Mouse (Mus musculus) midbrain, postnatal 0 days (tissue): ENCODE data around the gene Syngr4. TPM values are rescaled to one million over a fixed set of nuclear protein-coding genes. Genes with fewer than 3 reads are reported as not detected.

Source experiments
- ATAC-seq: fragments of 200-750 bp; cut with Nextera tagmentation; 2 replicates; pipeline ENCODE4 v1.8.0; 2017; ENCODE audit warnings: moderate number of reproducible peaks, mild to moderate bottlenecking, moderate TSS enrichment, moderate library complexity; ENCODE audit not compliant: low FRiP score
- DNase-seq: peaks from one replicate; pipeline ENCODE4 v3.0.0-alpha.2; 2015; ENCODE audit warnings: low spot score
- H3K27ac ChIP-seq: fragments of 300-500 bp; sonication (generic); 2 replicates; pipeline ENCODE4 v1.5.1; 2014; ENCODE audit warnings: low read depth, mild to moderate bottlenecking, low read length, mixed read lengths
- H3K27me3 ChIP-seq: fragments of 300-500 bp; sonication (generic); 2 replicates; pipeline ENCODE4 v1.6.1; 2014; ENCODE audit warnings: low read length, control low read depth, mixed read lengths; ENCODE audit not compliant: insufficient read depth
- H3K36me3 ChIP-seq: fragments of 300-500 bp; sonication (generic); 2 replicates; pipeline ENCODE4 v1.6.1; 2014; ENCODE audit warnings: low read length, control low read depth, mixed read lengths; ENCODE audit not compliant: insufficient read depth
- H3K4me1 ChIP-seq: fragments of 300-500 bp; sonication (generic); 2 replicates; pipeline ENCODE4 v1.6.1; 2014; ENCODE audit warnings: mild to moderate bottlenecking, control low read depth, antibody characterized with exemption, low read length, mixed read lengths; ENCODE audit not compliant: insufficient read depth
- H3K4me2 ChIP-seq: fragments of 300-500 bp; sonication (generic); 2 replicates; pipeline ENCODE4 v1.6.1; 2014; ENCODE audit warnings: low read depth, mild to moderate bottlenecking, low read length, mixed read lengths; ENCODE audit not compliant: poor library complexity, severe bottlenecking
- H3K4me3 ChIP-seq: fragments of 300-500 bp; sonication (generic); 2 replicates; pipeline ENCODE4 v1.5.1; 2014; ENCODE audit warnings: low read depth, mild to moderate bottlenecking, low read length, moderate library complexity
- H3K9ac ChIP-seq: fragments of 300-500 bp; sonication (generic); replicated peaks from 2 replicates; pipeline ENCODE4 v1.6.1; 2014; ENCODE audit warnings: mild to moderate bottlenecking, low read length, moderate library complexity, mixed read lengths; ENCODE audit not compliant: poor library complexity, severe bottlenecking
- H3K9me3 ChIP-seq: fragments of 300-500 bp; sonication (generic); 2 replicates; pipeline ENCODE4 v1.6.1; 2016; ENCODE audit warnings: low read length, control low read depth
- CTCF ChIP-seq: IDR thresholded peaks from 2 replicates; pipeline ENCODE4 v1.5.1; 2016; ENCODE audit warnings: antibody characterized with exemption, mild to moderate bottlenecking
- WGBS: fragments of 180-500 bp; shearing (Covaris S2); extraction: QIAGEN DNeasy Blood & Tissue Kit; methylation state at CpG from one replicate; pipeline ENCODE4 v1.1.7; 2014; 5-methylcytosine and 5-hydroxymethylcytosine counted together
- polyA plus RNA-seq: library from polyadenylated mRNA; unstranded; fragments of >200 nt; fragmentation: Nextera tagmentation; extraction: Ambion mirVana; gene quantifications from 2 replicates; pipeline ENCODE4 v1.2.1, GENCODE M21; 2015
- total RNA-seq: library from RNA; depleted of rRNA; stranded (reverse); fragments of >200 nt; gene quantifications from 2 replicates; pipeline ENCODE4 v1.2.3, GENCODE M21; 2014

Syngr4 gene
- total and polyA plus RNA-seq, 2 experiments from 2014 or later: 0.30 TPM; not detected in 1

- WGBS: 87% methylated on average over 12 of the region's 12 CpGs
- no peaks in the 10 kb centered on the region for H3K9me3 ChIP-seq
- H3K27me3 ChIP-seq: no peaks in the 10 kb centered on the region
- no peak overlapping the region for H3K4me3 ChIP-seq
- H3K27ac ChIP-seq: peak overlapping the region; percentile 75
- H3K36me3 ChIP-seq: no peaks in the 10 kb centered on the region
- ATAC-seq (no peak), DNase-seq (no peak)
- H3K9ac ChIP-seq: no peak overlapping the region
- no peak for TF ChIP-seq CTCF
- H3K4me1 ChIP-seq: peaks cover 4% of the 10 kb centered on the region; the same call in 1 of the 2 replicates
- peak overlapping the region; percentile 80 for H3K4me2 ChIP-seq
These were observed 25.6 kb upstream of the Syngr4 start for GRCm38 (mm10) chr7:45921950-45922600.

- no peak for TF ChIP-seq CTCF
- 45% methylated on average over 9 of the region's 9 CpGs for WGBS
- no peaks in the 10 kb centered on the region for H3K9me3 ChIP-seq
- DNase-seq: no peak
- peaks cover 9% of the 10 kb centered on the region; the same call in 1 of the 2 replicates for H3K4me1 ChIP-seq
- H3K27ac ChIP-seq: no peak within 1 kb of the TSS
- H3K4me2 ChIP-seq: peak within 1 kb of the TSS; percentile 10; the same call in 1 of the 2 replicates
- peak within 1 kb of the TSS; percentile 10; the same call in 1 of the 2 replicates for H3K4me3 ChIP-seq
- H3K27me3 ChIP-seq: no peaks in the 10 kb centered on the region
- ATAC-seq: no peak
- no peaks in the 10 kb centered on the region for H3K36me3 ChIP-seq
- no peak within 1 kb of the TSS for H3K9ac ChIP-seq
These were observed 24.7 kb upstream of the Syngr4 start, which contains the start of gene Emp3 for GRCm38 (mm10) chr7:45921242-45921621. Gene Emp3 (minus strand): TSS chr7:45921404.

GRCm38 (mm10) chr7:45920583-45921241 lies 24.2 kb upstream of the Syngr4 start:
- H3K36me3 ChIP-seq: no peaks in the 10 kb centered on the region
- peak overlapping the region; percentile 10; the same call in 1 of the 2 replicates for H3K4me3 ChIP-seq
- no peak for DNase-seq
- peaks cover 14% of the 10 kb centered on the region for H3K4me1 ChIP-seq
- 56% methylated on average over 9 of the region's 9 CpGs for WGBS
- no peaks in the 10 kb centered on the region for H3K9me3 ChIP-seq
- TF ChIP-seq CTCF: no peak
- no peak overlapping the region for H3K9ac ChIP-seq
- H3K27ac ChIP-seq: no peak overlapping the region
- peak overlapping the region; percentile 10; the same call in 1 of the 2 replicates for H3K4me2 ChIP-seq
- ATAC-seq: no peak
- no peaks in the 10 kb centered on the region for H3K27me3 ChIP-seq

- Histone ChIP-seq H3K9me3 (no peaks in the 10 kb centered on the region), H3K4me2 (no peak overlapping the region), H3K36me3 (no peaks in the 10 kb centered on the region), H3K4me1 (peaks cover 14% of the 10 kb centered on the region), H3K27ac (no peak overlapping the region), H3K9ac (no peak overlapping the region), H3K4me3 (no peak overlapping the region), H3K27me3 (no peaks in the 10 kb centered on the region)
- WGBS: 77% methylated on average over 4 of the region's 4 CpGs
- no peak for TF ChIP-seq CTCF
- DNase-seq (no peak), ATAC-seq (no peak)
These were observed 23.2 kb upstream of the Syngr4 start for GRCm38 (mm10) chr7:45919761-45920160.

GRCm38 (mm10) chr7:45919083-45919671 lies 22.7 kb upstream of the Syngr4 start:
- TF ChIP-seq CTCF: peak; percentile 39
- Histone ChIP-seq H3K4me3 (no peak overlapping the region), H3K9ac (no peak overlapping the region), H3K4me2 (no peak overlapping the region), H3K36me3 (no peaks in the 10 kb centered on the region), H3K27me3 (no peaks in the 10 kb centered on the region), H3K4me1 (peaks cover 12% of the 10 kb centered on the region), H3K9me3 (no peaks in the 10 kb centered on the region), H3K27ac (no peak overlapping the region)
- no peak for ATAC-seq
- 52% methylated on average over 14 of the region's 14 CpGs for WGBS
- no peak for DNase-seq

GRCm38 (mm10) chr7:45917926-45918325 lies 21.4 kb upstream of the Syngr4 start:
- Histone ChIP-seq H3K4me2 (no peak overlapping the region), H3K27ac (0 out of 2 replicates have a peak overlapping the region, but pooled peaks have one; percentile 83)
- ATAC-seq: no peak

More at GRCm38 (mm10) chr7:45917926-45918325, 21.4 kb upstream of the Syngr4 start:
- no peak overlapping the region for H3K9ac ChIP-seq
- H3K27me3 ChIP-seq: no peaks in the 10 kb centered on the region
- H3K36me3 ChIP-seq: peaks cover 2% of the 10 kb centered on the region; the same call in 1 of the 2 replicates
- DNase-seq: no peak
- WGBS: 88% methylated on average over 15 of the region's 15 CpGs
- TF ChIP-seq CTCF: no peak
- H3K4me3 ChIP-seq: no peak overlapping the region
- H3K4me1 ChIP-seq: peaks cover 11% of the 10 kb centered on the region
- H3K9me3 ChIP-seq: no peaks in the 10 kb centered on the region
